In the genomic region with DNA sequence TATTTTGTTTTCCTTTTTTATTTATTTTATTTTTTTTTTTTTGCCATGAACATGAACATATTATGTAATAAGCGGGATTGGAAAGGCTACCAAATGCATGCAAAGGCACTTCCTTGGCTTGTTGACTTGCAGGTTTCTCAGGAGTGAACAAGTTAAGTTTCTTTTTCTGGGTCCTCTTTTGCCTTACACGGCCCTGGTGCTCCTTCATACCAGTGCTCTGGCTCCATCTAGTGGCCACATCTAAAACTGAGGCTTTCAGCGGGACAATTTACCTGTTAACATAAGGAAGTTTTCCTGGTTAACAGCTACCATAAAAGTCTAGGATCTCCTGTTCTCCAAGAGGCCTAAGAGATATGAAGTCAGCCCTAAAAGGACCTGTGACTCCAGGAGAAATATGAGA, we compare ENCODE assay signal across 25 mouse cellular contexts. TPM values are rescaled to one million over a fixed set of nuclear protein-coding genes. Genes with fewer than 3 reads are reported as not detected.
DNase-seq lines count a peak whose midpoint lies in the region; ATAC-seq and TF ChIP-seq lines count a peak whose summit lies in the region.
"Not testable (repeated sequence)": the region's sequence is repeated elsewhere in the genome, so short reads cannot be mapped to it uniquely, and the experiment has no call there.
"Had no signal": no experiment of that assay in that cellular context is flagged by ENCODE, and none has a peak within 500 bp of the region (broad histone marks: within the 10 kb centered on the region; RNA-seq: fewer than 3 reads in every experiment).

No protein-coding gene starts in this region.

- TF ChIP-seq CTCF in forebrain, postnatal 0 days (IDR thresholded peaks at IDR 0.05; ENCODE audit: low read depth), result not testable (repeated sequence)

- not testable (repeated sequence) for H3K27ac ChIP-seq in forebrain, postnatal 0 days (ENCODE audit: low read depth, low read length); hindbrain, embryonic 15.5 days (replicated peaks); kidney, embryonic 14.5 days (ENCODE audit: low read depth, low read length); midbrain, embryonic 15.5 days; neural tube, embryonic 15.5 days (replicated peaks)

- peak; percentile 63; the same call in 1 of the 2 replicates for ATAC-seq in erythroid progenitor cell, adult 5-6 weeks (replicated peaks; ENCODE audit: low FRiP score, poor library complexity, severe bottlenecking)
- ATAC-seq in forebrain, postnatal 0 days, result peak; percentile 71
- ATAC-seq in hindbrain, embryonic 15.5 days (ENCODE audit: low FRiP score, low read depth), result peak; percentile 74
- ATAC-seq in kidney, embryonic 14.5 days (ENCODE audit: low FRiP score, low TSS enrichment), result peak; percentile 28; the same call in 1 of the 2 replicates
- peak; percentile 80 for ATAC-seq in megakaryocyte, adult 5-6 weeks (ENCODE audit: poor library complexity, severe bottlenecking)
- ATAC-seq in midbrain, embryonic 15.5 days (replicated peaks), result peak; percentile 78
- ATAC-seq in neural tube, embryonic 15.5 days (ENCODE audit: low FRiP score), result peak; percentile 45; the same call in 1 of the 2 replicates

- not testable (repeated sequence) for H3K4me2 ChIP-seq in forebrain, postnatal 0 days (ENCODE audit: low read depth); hindbrain, embryonic 15.5 days; kidney, embryonic 14.5 days (replicated peaks; ENCODE audit: low read depth, low read length); midbrain, embryonic 15.5 days; neural tube, embryonic 15.5 days

- H3K4me3 ChIP-seq in forebrain, postnatal 0 days (ENCODE audit: low read depth, low read length); hindbrain, embryonic 15.5 days; kidney, embryonic 14.5 days (ENCODE audit: low read length); midbrain, embryonic 15.5 days; neural tube, embryonic 15.5 days (replicated peaks): not testable (repeated sequence)

- DNase-seq in forebrain, postnatal 0 days, result not testable (repeated sequence)

- not testable (repeated sequence) for H3K9me3 ChIP-seq in forebrain, postnatal 0 days (ENCODE audit: low read length); hindbrain, embryonic 15.5 days; kidney, embryonic 14.5 days (ENCODE audit: control insufficient read depth, low read length); midbrain, embryonic 15.5 days; neural tube, embryonic 15.5 days (replicated peaks)

- not testable (repeated sequence) for H3K9ac ChIP-seq in forebrain, postnatal 0 days; hindbrain, embryonic 15.5 days; kidney, embryonic 14.5 days (ENCODE audit: low read depth, low read length); midbrain, embryonic 15.5 days; neural tube, embryonic 15.5 days (replicated peaks)

- not testable (repeated sequence) for H3K36me3 ChIP-seq in forebrain, postnatal 0 days (ENCODE audit: insufficient read depth); hindbrain, embryonic 15.5 days; kidney, embryonic 14.5 days (ENCODE audit: control insufficient read depth, insufficient read depth, low read length); midbrain, embryonic 15.5 days (replicated peaks); neural tube, embryonic 15.5 days

- WGBS in forebrain, postnatal 0 days, result no CpG with 5 or more reads among the region's 3 CpGs
- no CpG with 5 or more reads among the region's 3 CpGs for WGBS in hindbrain, embryonic 15.5 days
- WGBS in kidney, embryonic 14.5 days, result no CpG with 5 or more reads among the region's 3 CpGs
- no CpG with 5 or more reads among the region's 3 CpGs for WGBS in midbrain, embryonic 15.5 days
- no CpG with 5 or more reads among the region's 3 CpGs for WGBS in neural tube, embryonic 15.5 days

- H3K4me1 ChIP-seq in forebrain, postnatal 0 days (ENCODE audit: insufficient read depth); hindbrain, embryonic 15.5 days (replicated peaks); kidney, embryonic 14.5 days (ENCODE audit: control insufficient read depth, insufficient read depth, low read length); midbrain, embryonic 15.5 days; neural tube, embryonic 15.5 days: not testable (repeated sequence)

- H3K27me3 ChIP-seq in forebrain, postnatal 0 days (ENCODE audit: insufficient read depth, low read length); hindbrain, embryonic 15.5 days; kidney, embryonic 14.5 days (ENCODE audit: control insufficient read depth, insufficient read depth, low read length); midbrain, embryonic 15.5 days (replicated peaks); neural tube, embryonic 15.5 days (replicated peaks): not testable (repeated sequence)

RNA-seq across cellular contexts. Expression of a gene that starts 29.5 kb away (rescaled TPM):
- 1.8 TPM in 1 of 2 replicates, not detected in the other for total RNA-seq in erythroid progenitor cell, adult 5-6 weeks (2015; ENCODE audit: low replicate concordance)
- total RNA-seq in erythroid progenitor cell, adult 5-6 weeks (2017; ENCODE audit: low replicate concordance), result not detected in 2 replicates
- total RNA-seq in forebrain, postnatal 0 days (2014; rRNA removed), result not detected in 2 replicates
- polyA plus RNA-seq in forebrain, postnatal 0 days (2015; fragmentation: Nextera tagmentation; extraction: Ambion mirVana), result not detected in 2 replicates
- not detected in 2 replicates for polyA plus RNA-seq in hindbrain, embryonic 15.5 days (2015; fragmentation: Nextera tagmentation; extraction: Ambion mirVana)
- 0.09 TPM in 1 of 2 replicates, not detected in the other for polyA plus RNA-seq in kidney, embryonic 14.5 days (2014; fragmentation: Nextera tagmentation; extraction: Ambion mirVana)
- 0.11 TPM in 1 of 2 replicates, not detected in the other for total RNA-seq in megakaryocyte, adult 5-6 weeks (2015)
- total RNA-seq in megakaryocyte, adult 5-6 weeks (2017), result 0.16 TPM in 1 of 2 replicates, not detected in the other
- not detected in 2 replicates for polyA plus RNA-seq in midbrain, embryonic 15.5 days (2015; fragmentation: Nextera tagmentation; extraction: Ambion mirVana)
- polyA plus RNA-seq in neural tube, embryonic 15.5 days (2015; fragmentation: Nextera tagmentation; extraction: Ambion mirVana), result 0.06 TPM in 1 of 2 replicates, not detected in the other
- total RNA-seq: CH12.LX; gastrocnemius, adult 18-20 months; heart, postnatal 25 days; layer of hippocampus, adult 2 months; MEL had no signal
- polyA plus RNA-seq: activated CD4-positive, CD25-positive, alpha-beta regulatory T cell, adult 4 months; embryonic facial prominence, embryonic 11.5 days; heart, embryonic 14.5 days; kidney, adult 2 months; limb, embryonic 10.5 days; liver, embryonic 11.5 days; liver, postnatal 0 days; neural tube, embryonic 12.5 days; stomach, embryonic 14.5 days had no signal

RNA-seq across cellular contexts. Expression of a gene that starts 46.9 kb away (rescaled TPM):
- not detected in 2 replicates for total RNA-seq in erythroid progenitor cell, adult 5-6 weeks (2015; ENCODE audit: low replicate concordance)
- not detected in 2 replicates for total RNA-seq in erythroid progenitor cell, adult 5-6 weeks (2017; ENCODE audit: low replicate concordance)
- not detected in 2 replicates for total RNA-seq in forebrain, postnatal 0 days (2014; rRNA removed)
- polyA plus RNA-seq in forebrain, postnatal 0 days (2015; fragmentation: Nextera tagmentation; extraction: Ambion mirVana), result not detected in 2 replicates
- polyA plus RNA-seq in hindbrain, embryonic 15.5 days (2015; fragmentation: Nextera tagmentation; extraction: Ambion mirVana), result not detected in 2 replicates
- not detected in 2 replicates for polyA plus RNA-seq in kidney, embryonic 14.5 days (2014; fragmentation: Nextera tagmentation; extraction: Ambion mirVana)
- total RNA-seq in megakaryocyte, adult 5-6 weeks (2015), result not detected in 2 replicates
- total RNA-seq in megakaryocyte, adult 5-6 weeks (2017), result not detected in 2 replicates
- polyA plus RNA-seq in midbrain, embryonic 15.5 days (2015; fragmentation: Nextera tagmentation; extraction: Ambion mirVana), result not detected in 2 replicates
- polyA plus RNA-seq in neural tube, embryonic 15.5 days (2015; fragmentation: Nextera tagmentation; extraction: Ambion mirVana), result not detected in 2 replicates
- total RNA-seq: adrenal gland, adult 8-10 months; CH12.LX; gastrocnemius, adult 18-20 months; gastrocnemius, postnatal 36 days; heart, adult 8-10 months; heart, postnatal 25 days; layer of hippocampus, adult 2 months; layer of hippocampus, postnatal 25 days; MEL had no signal
- polyA plus RNA-seq: activated CD4-positive, CD25-positive, alpha-beta regulatory T cell, adult 4 months; embryonic facial prominence, embryonic 11.5 days; heart, embryonic 14.5 days; kidney, adult 2 months; limb, embryonic 10.5 days; liver, embryonic 11.5 days; liver, postnatal 0 days; neural tube, embryonic 12.5 days; stomach, embryonic 14.5 days had no signal

RNA-seq across cellular contexts. Expression of a gene that starts 58.9 kb away (rescaled TPM):
- not detected in 2 replicates for total RNA-seq in erythroid progenitor cell, adult 5-6 weeks (2015; ENCODE audit: low replicate concordance)
- not detected in 2 replicates for total RNA-seq in erythroid progenitor cell, adult 5-6 weeks (2017; ENCODE audit: low replicate concordance)
- not detected in 2 replicates for total RNA-seq in forebrain, postnatal 0 days (2014; rRNA removed)
- polyA plus RNA-seq in forebrain, postnatal 0 days (2015; fragmentation: Nextera tagmentation; extraction: Ambion mirVana), result not detected in 2 replicates
- polyA plus RNA-seq in hindbrain, embryonic 15.5 days (2015; fragmentation: Nextera tagmentation; extraction: Ambion mirVana), result not detected in 2 replicates
- polyA plus RNA-seq in kidney, embryonic 14.5 days (2014; fragmentation: Nextera tagmentation; extraction: Ambion mirVana), result not detected in 2 replicates
- total RNA-seq in megakaryocyte, adult 5-6 weeks (2015), result not detected in 2 replicates
- not detected in 2 replicates for total RNA-seq in megakaryocyte, adult 5-6 weeks (2017)
- not detected in 2 replicates for polyA plus RNA-seq in midbrain, embryonic 15.5 days (2015; fragmentation: Nextera tagmentation; extraction: Ambion mirVana)
- polyA plus RNA-seq in neural tube, embryonic 15.5 days (2015; fragmentation: Nextera tagmentation; extraction: Ambion mirVana), result not detected in 2 replicates
- total RNA-seq: adrenal gland, adult 8-10 months; CH12.LX; gastrocnemius, adult 18-20 months; gastrocnemius, postnatal 36 days; heart, adult 8-10 months; heart, postnatal 25 days; layer of hippocampus, adult 2 months; layer of hippocampus, postnatal 25 days; MEL had no signal
- polyA plus RNA-seq: activated CD4-positive, CD25-positive, alpha-beta regulatory T cell, adult 4 months; embryonic facial prominence, embryonic 11.5 days; heart, embryonic 14.5 days; kidney, adult 2 months; limb, embryonic 10.5 days; liver, embryonic 11.5 days; liver, postnatal 0 days; neural tube, embryonic 12.5 days; stomach, embryonic 14.5 days had no signal

Comparison
In these comparisons a context has a peak if more than half of its experiments do, and no peak if none do; other contexts are left out.
1. ATAC-seq: peak in every context shown above with its lines; median percentile 80 in megakaryocyte, adult 5-6 weeks; 78 in midbrain, embryonic 15.5 days; 74 in hindbrain, embryonic 15.5 days; 71 in forebrain, postnatal 0 days; 63 in erythroid progenitor cell, adult 5-6 weeks; 45 in neural tube, embryonic 15.5 days; 28 in kidney, embryonic 14.5 days.